Mouse (Mus musculus) limb, embryonic 12.5 days (tissue): ENCODE measurements around the gene Vwa1. TPM values are rescaled to one million over a fixed set of nuclear protein-coding genes. Genes with fewer than 3 reads are reported as not detected.

Experiments used
- ATAC-seq: fragments of 200-750 bp; cut with Nextera tagmentation; 2 replicates; pipeline ENCODE4 v1.8.0; 2017; ENCODE audit warnings: low read depth, moderate TSS enrichment; ENCODE audit not compliant: insufficient number of reproducible peaks, insufficient read depth, low FRiP score, low TSS enrichment
- H3K27ac ChIP-seq: fragments of 300-500 bp; sonication (generic); 2 replicates; pipeline ENCODE4 v1.5.1; 2016; ENCODE audit warnings: mild to moderate bottlenecking, moderate library complexity
- H3K27me3 ChIP-seq: fragments of 300-500 bp; sonication (generic); 2 replicates; pipeline ENCODE4 v1.6.1; 2016; ENCODE audit warnings: mild to moderate bottlenecking, moderate library complexity
- H3K36me3 ChIP-seq: fragments of 300-500 bp; sonication (generic); 2 replicates; pipeline ENCODE4 v1.6.1; 2016; ENCODE audit warnings: mild to moderate bottlenecking, moderate library complexity
- H3K4me1 ChIP-seq: fragments of 300-500 bp; sonication (generic); replicated peaks from 2 replicates; pipeline ENCODE4 v1.6.1; 2016
- H3K4me2 ChIP-seq: fragments of 300-500 bp; sonication (generic); 2 replicates; pipeline ENCODE4 v1.6.1; 2016; ENCODE audit warnings: mild to moderate bottlenecking, moderate library complexity
- H3K4me3 ChIP-seq: fragments of 300-500 bp; sonication (generic); replicated peaks from 2 replicates; pipeline ENCODE4 v1.5.1; 2016; ENCODE audit warnings: mild to moderate bottlenecking
- H3K9ac ChIP-seq: fragments of 300-500 bp; sonication (generic); replicated peaks from 2 replicates; pipeline ENCODE4 v1.6.1; 2016; ENCODE audit warnings: mild to moderate bottlenecking, moderate library complexity
- H3K9me3 ChIP-seq: fragments of 300-500 bp; sonication (generic); 2 replicates; pipeline ENCODE4 v1.6.1; 2016; ENCODE audit warnings: mild to moderate bottlenecking, moderate library complexity
- WGBS: fragments of 180-500 bp; shearing (Covaris S2); methylation state at CpG from one replicate; pipeline ENCODE4 v1.1.7; 2016; 5-methylcytosine and 5-hydroxymethylcytosine counted together
- microRNA-seq: library from miRNA; unstranded; fragments of <30 nt; microRNA quantifications from one replicate; pipeline ENCODE4, GENCODE M21; 2017
- polyA plus RNA-seq: library from polyadenylated mRNA; unstranded; fragments of >200 nt; fragmentation: Nextera tagmentation; extraction: Ambion mirVana; gene quantifications from 2 replicates; pipeline ENCODE4 v1.2.1, GENCODE M21; 2016

Vwa1 gene
- polyA plus RNA-seq, 1 experiment from 2014 or later: 8.3 TPM

DNA sequence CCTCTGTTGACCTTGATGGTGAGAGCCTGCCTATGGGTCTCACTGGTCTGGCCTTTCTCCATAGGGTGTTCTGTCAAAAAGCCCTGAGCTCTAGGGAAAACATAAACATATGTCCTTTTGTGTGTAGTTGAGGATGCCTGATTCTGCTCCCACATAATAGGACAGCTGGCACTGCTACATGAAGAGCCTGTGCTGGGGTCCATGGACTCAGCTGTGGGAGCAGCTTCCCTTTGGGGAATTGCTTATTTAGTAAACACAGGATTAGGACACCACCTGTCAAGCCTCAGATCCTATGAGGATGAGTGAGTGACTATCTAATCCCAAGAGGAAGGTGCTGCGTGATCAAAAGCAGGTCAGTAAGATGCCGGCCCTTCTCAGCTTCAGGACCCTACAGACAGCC, 46.5 kb downstream of the Vwa1 start:
- no peak overlapping the region for H3K4me2 ChIP-seq
- no peak overlapping the region for H3K27ac ChIP-seq
- no peaks in the 10 kb centered on the region for H3K27me3 ChIP-seq
- H3K36me3 ChIP-seq: peaks cover 49% of the 10 kb centered on the region
- H3K9ac ChIP-seq: no peak overlapping the region
- no peak overlapping the region for H3K4me3 ChIP-seq
- 85% methylated on average over 2 of the region's 2 CpGs for WGBS
- no peaks in the 10 kb centered on the region for H3K9me3 ChIP-seq
- H3K4me1 ChIP-seq: no peaks in the 10 kb centered on the region
- no peak for ATAC-seq

DNA sequence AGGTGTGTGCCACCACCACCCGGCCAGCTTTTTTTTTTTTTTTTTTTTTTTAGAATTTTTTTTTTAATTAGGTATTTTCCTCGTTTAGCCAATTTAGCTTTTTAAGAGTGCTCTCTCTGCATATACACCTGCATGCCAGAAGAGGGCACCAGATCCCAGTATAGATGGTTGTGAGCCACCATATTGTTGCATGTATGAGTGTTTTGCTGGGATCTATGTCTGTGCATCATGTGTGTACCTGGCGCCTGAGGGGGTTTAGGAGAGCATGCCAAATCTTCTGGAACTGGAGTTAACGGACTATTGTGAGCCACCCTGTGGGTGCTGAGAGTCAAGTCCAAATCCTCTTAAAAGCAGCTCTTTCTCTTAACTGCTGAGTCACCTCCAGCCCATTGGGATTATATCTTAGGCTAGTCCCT, 52.8 kb downstream of the Vwa1 start:
- WGBS: 78% methylated on average over 4 of the region's 4 CpGs
- H3K4me2 ChIP-seq: no peak overlapping the region
- no peak overlapping the region for H3K9ac ChIP-seq
- H3K27me3 ChIP-seq: no peaks in the 10 kb centered on the region
- H3K27ac ChIP-seq: no peak overlapping the region
- no peak overlapping the region for H3K4me3 ChIP-seq
- ATAC-seq: no peak
- no peaks in the 10 kb centered on the region for H3K4me1 ChIP-seq
- peaks cover 31% of the 10 kb centered on the region for H3K36me3 ChIP-seq
- no peaks in the 10 kb centered on the region for H3K9me3 ChIP-seq

Small RNAs within 50 kb of the gene (microRNA-seq; reads per million reads assigned to microRNA genes)
- gene Gm27743: not detected

Other genes starting within 250 kb of the Vwa1 start
- 95.3 and 95.4 TPM in 2 replicates for gene Nadk, start 212.3 kb downstream of the Vwa1 start, polyA plus RNA-seq
- 10.9 and 11.6 TPM in 2 replicates for gene Slc35e2, start 173.3 kb downstream of the Vwa1 start, polyA plus RNA-seq
- 78.4 and 82.4 TPM in 2 replicates for gene Cdk11b, start 149.8 kb downstream of the Vwa1 start, polyA plus RNA-seq
- not detected in 2 replicates for gene Gm10563, start 129.3 kb downstream of the Vwa1 start, polyA plus RNA-seq
- gene Mmp23, start 121.3 kb downstream of the Vwa1 start, polyA plus RNA-seq: 16.0 and 16.3 TPM in 2 replicates
- 36.5 and 37.2 TPM in 2 replicates for gene Mib2, start 105.5 kb downstream of the Vwa1 start, polyA plus RNA-seq
- 9.3 and 11.2 TPM in 2 replicates for gene Fndc10, start 80.4 kb downstream of the Vwa1 start, polyA plus RNA-seq
- 143 and 145 TPM in 2 replicates for gene Ssu72, start 69.9 kb downstream of the Vwa1 start, polyA plus RNA-seq
- 1.4 and 1.6 TPM in 2 replicates for gene Tmem240, start 39.9 kb downstream of the Vwa1 start, polyA plus RNA-seq
- 104 and 108 TPM in 2 replicates for gene Atad3a, start 13.6 kb downstream of the Vwa1 start, polyA plus RNA-seq
- 0.50 and 0.91 TPM in 2 replicates for gene Tmem88b, start 11.2 kb upstream of the Vwa1 start, polyA plus RNA-seq
- 0.18 TPM in 1 of 2 replicates, not detected in the other for gene Ankrd65, start 15.7 kb upstream of the Vwa1 start, polyA plus RNA-seq
- gene Mrpl20, start 28.2 kb upstream of the Vwa1 start, polyA plus RNA-seq: 217 and 228 TPM in 2 replicates
- 241 and 256 TPM in 2 replicates for gene Ccnl2, start 37.8 kb upstream of the Vwa1 start, polyA plus RNA-seq
- 146 and 151 TPM in 2 replicates for gene Aurkaip1, start 56.6 kb upstream of the Vwa1 start, polyA plus RNA-seq
- gene Mxra8, start 65.0 kb upstream of the Vwa1 start, polyA plus RNA-seq: 44.9 and 62.1 TPM in 2 replicates
- 5.5 and 14.7 TPM in 2 replicates for gene Dvl1, start 72.7 kb upstream of the Vwa1 start, polyA plus RNA-seq
- gene Tas1r3, start 88.7 kb upstream of the Vwa1 start, polyA plus RNA-seq: 0.39 and 0.74 TPM in 2 replicates
- gene Cptp, start 94.7 kb upstream of the Vwa1 start, polyA plus RNA-seq: 13.6 and 14.2 TPM in 2 replicates
- gene Ints11, start 94.8 kb upstream of the Vwa1 start, polyA plus RNA-seq: 82.0 and 82.9 TPM in 2 replicates
- 45.4 and 48.5 TPM in 2 replicates for gene Pusl1, start 117.1 kb upstream of the Vwa1 start, polyA plus RNA-seq
- gene Acap3, start 117.1 kb upstream of the Vwa1 start, polyA plus RNA-seq: 18.4 and 25.5 TPM in 2 replicates
- 165 and 169 TPM in 2 replicates for gene Ube2j2, start 169.1 kb upstream of the Vwa1 start, polyA plus RNA-seq
- 27.1 and 31.6 TPM in 2 replicates for gene C1qtnf12, start 187.6 kb upstream of the Vwa1 start, polyA plus RNA-seq
- 16.1 and 16.8 TPM in 2 replicates for gene B3galt6, start 218.0 kb upstream of the Vwa1 start, polyA plus RNA-seq
- 131 and 139 TPM in 2 replicates for gene Sdf4, start 218.2 kb upstream of the Vwa1 start, polyA plus RNA-seq
- 0.84 and 0.92 TPM in 2 replicates for gene Tnfrsf4, start 239.1 kb upstream of the Vwa1 start, polyA plus RNA-seq